Comparison of ENCODE assay signal across 8 mouse cellular contexts in genomic region chr4:120387496-120387895, GRCm38 (mm10). TPM values are rescaled to one million over a fixed set of nuclear protein-coding genes. Genes with fewer than 3 reads are reported as not detected.
DNase-seq lines count a peak whose midpoint lies in the region; ATAC-seq and TF ChIP-seq lines count a peak whose summit lies in the region.

No protein-coding gene starts in this region.

- H3K9me3 ChIP-seq in forebrain, postnatal 0 days (ENCODE audit: low read length), result no peaks in the 10 kb centered on the region
- H3K9me3 ChIP-seq in forebrain, embryonic 16.5 days (ENCODE audit: control insufficient read depth, low read length), result no peaks in the 10 kb centered on the region
- H3K9me3 ChIP-seq in neural tube, embryonic 14.5 days (ENCODE audit: control insufficient read depth, low read length), result no peaks in the 10 kb centered on the region
- no peaks in the 10 kb centered on the region for H3K9me3 ChIP-seq in lung, embryonic 14.5 days (ENCODE audit: low read depth, low read length)
- no peaks in the 10 kb centered on the region for H3K9me3 ChIP-seq in forebrain, embryonic 10.5 days

- no peak for ATAC-seq in forebrain, postnatal 0 days
- no peak for ATAC-seq in forebrain, embryonic 16.5 days
- ATAC-seq in neural tube, embryonic 14.5 days (ENCODE audit: low read depth), result peak; percentile 60; the same call in 1 of the 2 replicates
- ATAC-seq in lung, embryonic 14.5 days (ENCODE audit: insufficient read depth), result no peak

- DNase-seq in forebrain, postnatal 0 days, result peak; percentile 50
- no peak for DNase-seq in neural tube, embryonic 10.5 days (ENCODE audit: extremely low spot score, low spot score)
- DNase-seq in embryo, embryonic 9.5 days (ENCODE audit: extremely low spot score), result peak; percentile 28
- peak; percentile 71 for DNase-seq in lung, embryonic 14.5 days
- no peak for DNase-seq in thymus, postnatal 25 days
- DNase-seq in forebrain, embryonic 10.5 days (ENCODE audit: extremely low spot score, low spot score), result no peak

- H3K4me1 ChIP-seq in forebrain, postnatal 0 days (ENCODE audit: insufficient read depth), result no peaks in the 10 kb centered on the region
- peaks cover 6% of the 10 kb centered on the region; the same call in 1 of the 2 replicates for H3K4me1 ChIP-seq in forebrain, embryonic 16.5 days (replicated peaks; ENCODE audit: control insufficient read depth, insufficient read depth, low read length)
- H3K4me1 ChIP-seq in neural tube, embryonic 14.5 days (ENCODE audit: control insufficient read depth, insufficient read depth, low read length), result no peaks in the 10 kb centered on the region
- no peaks in the 10 kb centered on the region for H3K4me1 ChIP-seq in lung, embryonic 14.5 days (ENCODE audit: insufficient read depth)
- H3K4me1 ChIP-seq in forebrain, embryonic 10.5 days, result peaks cover 23% of the 10 kb centered on the region

- H3K27me3 ChIP-seq in forebrain, postnatal 0 days (ENCODE audit: insufficient read depth, low read length), result no peaks in the 10 kb centered on the region
- H3K27me3 ChIP-seq in forebrain, embryonic 16.5 days (replicated peaks; ENCODE audit: control insufficient read depth, insufficient read depth, low read length), result no peaks in the 10 kb centered on the region
- no peaks in the 10 kb centered on the region for H3K27me3 ChIP-seq in neural tube, embryonic 14.5 days (ENCODE audit: control insufficient read depth, insufficient read depth, low read length)
- H3K27me3 ChIP-seq in lung, embryonic 14.5 days (ENCODE audit: insufficient read depth, low read length), result no peaks in the 10 kb centered on the region
- H3K27me3 ChIP-seq in forebrain, embryonic 10.5 days (ENCODE audit: poor library complexity, severe bottlenecking), result peaks cover 93% of the 10 kb centered on the region

- 32% methylated on average over 4 of the region's 4 CpGs for WGBS in forebrain, postnatal 0 days
- 38% methylated on average over 4 of the region's 4 CpGs for WGBS in forebrain, embryonic 16.5 days
- 55% methylated on average over 4 of the region's 4 CpGs for WGBS in neural tube, embryonic 14.5 days
- 39% methylated on average over 4 of the region's 4 CpGs for WGBS in lung, embryonic 14.5 days
- 48% methylated on average over 4 of the region's 4 CpGs for WGBS in forebrain, embryonic 10.5 days

- peak; percentile 64 for TF ChIP-seq CTCF in forebrain, postnatal 0 days (IDR thresholded peaks at IDR 0.05; ENCODE audit: low read depth)
- peak; percentile 64 for TF ChIP-seq CTCF in lung, embryonic 14.5 days (IDR thresholded peaks at IDR 0.05; ENCODE audit: low read depth)

- no peaks in the 10 kb centered on the region for H3K36me3 ChIP-seq in forebrain, postnatal 0 days (ENCODE audit: insufficient read depth)
- no peaks in the 10 kb centered on the region for H3K36me3 ChIP-seq in forebrain, embryonic 16.5 days (ENCODE audit: control insufficient read depth, insufficient read depth)
- no peaks in the 10 kb centered on the region for H3K36me3 ChIP-seq in neural tube, embryonic 14.5 days (ENCODE audit: control insufficient read depth, insufficient read depth, low read length)
- H3K36me3 ChIP-seq in lung, embryonic 14.5 days (ENCODE audit: insufficient read depth), result no peaks in the 10 kb centered on the region
- H3K36me3 ChIP-seq in forebrain, embryonic 10.5 days (replicated peaks), result no peaks in the 10 kb centered on the region

- no peak overlapping the region for H3K9ac ChIP-seq in forebrain, postnatal 0 days
- H3K9ac ChIP-seq in forebrain, embryonic 16.5 days (replicated peaks; ENCODE audit: low read depth, low read length), result no peak overlapping the region
- no peak overlapping the region for H3K9ac ChIP-seq in neural tube, embryonic 14.5 days (replicated peaks; ENCODE audit: low read depth, low read length)
- no peak overlapping the region for H3K9ac ChIP-seq in lung, embryonic 14.5 days

- no peak overlapping the region for H3K27ac ChIP-seq in forebrain, postnatal 0 days (ENCODE audit: low read depth, low read length)
- H3K27ac ChIP-seq in forebrain, embryonic 16.5 days (ENCODE audit: low read length), result no peak overlapping the region
- H3K27ac ChIP-seq in neural tube, embryonic 14.5 days (ENCODE audit: low read depth, low read length), result no peak overlapping the region
- H3K27ac ChIP-seq in lung, embryonic 14.5 days (ENCODE audit: low read depth), result no peak overlapping the region
- no peak overlapping the region for H3K27ac ChIP-seq in forebrain, embryonic 10.5 days

- no peak overlapping the region for H3K4me3 ChIP-seq in forebrain, postnatal 0 days (ENCODE audit: low read depth, low read length)
- no peak overlapping the region for H3K4me3 ChIP-seq in forebrain, embryonic 16.5 days (replicated peaks; ENCODE audit: low read length)
- H3K4me3 ChIP-seq in neural tube, embryonic 14.5 days (ENCODE audit: low read depth, low read length), result no peak overlapping the region
- no peak overlapping the region for H3K4me3 ChIP-seq in lung, embryonic 14.5 days (ENCODE audit: low read depth, low read length)
- no peak overlapping the region for H3K4me3 ChIP-seq in forebrain, embryonic 10.5 days

- H3K4me2 ChIP-seq in forebrain, postnatal 0 days (ENCODE audit: low read depth), result no peak overlapping the region
- H3K4me2 ChIP-seq in forebrain, embryonic 16.5 days (ENCODE audit: low read length), result no peak overlapping the region
- no peak overlapping the region for H3K4me2 ChIP-seq in neural tube, embryonic 14.5 days (ENCODE audit: low read depth, low read length)
- H3K4me2 ChIP-seq in lung, embryonic 14.5 days, result no peak overlapping the region

RNA-seq across cellular contexts. Expression of gene Scmh1, which starts 17.6 kb away (rescaled TPM):
- 43.9 and 47.1 TPM in 2 replicates for total RNA-seq in forebrain, postnatal 0 days (2014; rRNA removed)
- polyA plus RNA-seq in forebrain, postnatal 0 days (2015; fragmentation: Nextera tagmentation; extraction: Ambion mirVana), result 40.4 and 56.4 TPM in 2 replicates
- 75.5 and 80.2 TPM in 2 replicates for polyA plus RNA-seq in forebrain, embryonic 16.5 days (2015; fragmentation: Nextera tagmentation; extraction: Ambion mirVana)
- 90.8 and 94.6 TPM in 2 replicates for polyA plus RNA-seq in neural tube, embryonic 14.5 days (2014; fragmentation: Nextera tagmentation; extraction: Ambion mirVana)
- polyA plus RNA-seq in lung, embryonic 14.5 days (2014; fragmentation: Nextera tagmentation; extraction: Ambion mirVana), result 43.0 and 48.5 TPM in 2 replicates
- 31.0 and 31.4 TPM in 2 replicates for polyA plus RNA-seq in forebrain, embryonic 10.5 days (2016; fragmentation: Nextera tagmentation; extraction: Ambion mirVana)

Comparison
In these comparisons a context has a peak if more than half of its experiments do, and no peak if none do; other contexts are left out.
1. DNase-seq: peak in forebrain, postnatal 0 days (single experiment), embryo, embryonic 9.5 days (single experiment) and lung, embryonic 14.5 days (single experiment); none in neural tube, embryonic 10.5 days (single experiment), thymus, postnatal 25 days (single experiment) and forebrain, embryonic 10.5 days (single experiment).